Mouse (Mus musculus) cerebellum, postnatal 10 days (tissue): ENCODE results near the gene Tmem50b.

Experiments
- DNase-seq, 2 experiments: peaks; one replicate each; pipeline ENCODE4 v3.0.0; 2021; ENCODE audit warnings: mixed read lengths in 2 of 2

Gene Tmem50b

DNA sequence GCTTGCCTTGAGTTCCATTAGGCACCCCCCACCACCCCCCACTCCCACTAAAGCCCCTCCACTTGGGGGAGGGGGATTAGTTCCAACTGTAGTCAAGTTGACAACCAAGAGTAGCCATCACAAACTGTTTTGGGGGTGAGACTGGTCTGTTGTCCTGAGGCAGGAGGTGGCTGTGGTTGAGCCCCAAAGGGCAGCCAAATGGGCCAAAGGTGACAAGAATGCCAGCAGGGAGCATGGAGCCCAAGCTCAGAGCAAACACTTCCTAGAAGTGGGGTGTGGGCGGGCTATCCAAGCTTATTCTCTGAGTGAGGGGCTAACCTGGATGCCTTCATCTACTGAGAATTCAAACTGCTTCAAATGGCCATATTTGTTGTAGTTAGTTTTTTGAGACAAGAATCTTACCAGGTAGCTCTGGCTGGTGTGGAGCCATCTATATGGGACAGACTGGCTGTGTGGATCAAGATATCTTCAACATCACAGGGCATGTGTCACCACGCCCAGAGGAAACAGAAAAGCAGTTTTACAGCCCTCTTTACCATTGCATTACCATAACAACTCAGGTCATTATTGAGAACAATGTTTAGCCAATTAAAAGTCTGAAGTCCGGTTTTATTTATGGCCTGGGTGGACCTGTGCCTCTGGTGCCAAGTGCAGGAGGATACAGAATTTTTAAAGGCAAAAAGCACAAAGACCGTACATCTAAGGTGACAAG, 32.9 kb downstream of the Tmem50b start:
- DNase-seq: no peak

DNA sequence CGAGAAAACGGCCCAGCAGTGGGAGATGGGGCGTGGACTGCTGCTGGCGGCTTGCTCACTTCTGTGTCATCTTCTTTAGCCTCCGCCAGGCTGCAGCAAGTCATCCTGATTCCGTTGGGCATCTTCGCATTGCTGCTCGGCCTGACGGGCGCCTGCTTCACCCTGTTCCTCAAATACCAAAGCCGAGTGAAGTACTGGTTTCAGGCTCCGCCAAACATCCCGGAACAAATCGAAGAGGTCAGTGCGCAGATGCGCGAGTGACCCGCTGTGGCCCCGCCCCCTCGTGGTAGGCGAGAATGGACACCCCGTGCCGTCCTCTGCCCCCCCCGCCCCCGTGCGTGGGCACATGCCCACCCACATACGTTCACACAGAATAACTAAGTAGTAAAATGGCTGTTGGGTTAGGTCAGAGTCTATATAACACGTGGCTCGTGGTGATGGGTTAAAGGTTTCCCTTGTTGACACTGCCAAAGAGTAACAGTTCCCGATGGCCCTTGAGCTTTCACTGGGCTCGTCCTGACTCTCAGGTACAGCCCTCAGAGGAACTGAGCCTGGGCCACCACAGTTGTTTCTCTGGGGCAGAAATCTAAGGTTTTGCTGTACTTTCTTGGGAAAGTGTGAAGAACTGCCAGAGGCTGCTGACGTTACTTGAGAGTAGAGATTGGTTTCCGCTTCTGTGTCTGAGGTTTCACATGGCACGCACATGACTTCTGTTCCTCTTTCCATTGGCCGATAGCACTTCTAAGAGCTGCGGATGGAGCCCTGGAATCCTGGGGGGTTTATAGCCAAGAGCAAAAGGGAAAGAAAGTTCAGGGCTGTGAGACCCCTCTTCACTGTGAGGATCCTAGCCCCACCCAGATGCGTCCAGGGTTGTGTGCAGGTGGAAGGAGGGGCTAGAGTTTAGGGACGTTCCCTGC, 35.8 kb downstream of the Tmem50b start:
- no peak for DNase-seq

DNA sequence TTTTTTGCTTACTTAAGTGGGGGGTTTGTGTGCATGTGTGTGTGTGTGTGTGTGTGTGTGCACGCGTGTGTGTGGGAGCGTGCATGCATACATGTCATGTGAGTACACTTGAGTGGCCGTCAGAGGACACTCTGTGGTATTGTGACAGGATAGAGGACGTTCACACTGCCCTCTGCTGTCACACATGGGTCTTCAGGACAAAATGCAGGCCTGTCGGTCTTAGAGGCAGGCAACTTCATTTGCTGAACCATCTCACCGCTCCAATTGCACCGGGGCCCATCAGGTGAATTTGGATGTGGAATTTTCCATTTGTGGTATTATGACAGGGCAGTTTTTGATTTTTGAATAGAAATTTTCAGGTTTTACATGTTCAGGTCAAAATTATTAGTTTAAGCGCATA, 36.5 kb downstream of the Tmem50b start:
- DNase-seq: peak; percentile 70 to 75

DNA sequence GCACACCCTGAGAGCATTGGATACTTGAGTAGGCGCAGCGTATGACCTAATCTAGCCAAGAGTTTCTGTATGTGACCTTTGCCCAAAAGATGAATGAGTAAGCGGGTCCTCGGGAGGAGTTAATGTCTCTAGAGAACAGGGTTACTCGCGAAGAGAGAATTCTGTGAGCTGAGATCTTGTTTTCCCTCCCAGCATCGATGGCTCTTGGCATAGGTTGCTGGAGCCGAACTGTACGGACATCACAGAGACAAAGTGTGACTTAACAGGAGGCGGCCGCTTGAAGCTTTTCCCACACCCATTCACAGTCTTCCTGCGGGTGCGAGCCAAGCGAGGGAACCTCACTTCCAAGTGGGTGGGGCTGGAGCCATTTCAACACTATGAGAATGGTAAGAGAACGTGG, 39.9 kb downstream of the Tmem50b start:
- peak in 1 of 2 experiments; percentile 22 for DNase-seq

DNA sequence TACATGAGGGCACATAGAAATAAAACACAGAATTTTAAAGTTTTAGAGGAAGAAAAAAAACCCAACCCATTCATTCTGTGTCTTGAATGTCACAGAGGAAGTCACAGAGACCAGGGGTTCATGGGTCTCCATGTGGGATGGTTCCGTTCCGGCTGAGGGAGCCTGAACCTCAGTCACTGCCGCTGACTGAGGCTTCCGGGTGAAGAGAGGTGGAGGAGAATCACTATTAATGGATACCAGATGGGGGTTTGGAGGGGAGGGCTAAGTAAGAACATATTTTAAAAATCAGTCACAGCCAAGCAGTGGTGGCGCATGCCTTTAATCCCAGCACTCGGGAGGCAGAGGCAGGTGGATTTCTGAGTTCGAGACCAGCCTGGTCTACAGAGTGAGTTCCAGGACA, 40.4 kb downstream of the Tmem50b start:
- DNase-seq: no peak

DNA sequence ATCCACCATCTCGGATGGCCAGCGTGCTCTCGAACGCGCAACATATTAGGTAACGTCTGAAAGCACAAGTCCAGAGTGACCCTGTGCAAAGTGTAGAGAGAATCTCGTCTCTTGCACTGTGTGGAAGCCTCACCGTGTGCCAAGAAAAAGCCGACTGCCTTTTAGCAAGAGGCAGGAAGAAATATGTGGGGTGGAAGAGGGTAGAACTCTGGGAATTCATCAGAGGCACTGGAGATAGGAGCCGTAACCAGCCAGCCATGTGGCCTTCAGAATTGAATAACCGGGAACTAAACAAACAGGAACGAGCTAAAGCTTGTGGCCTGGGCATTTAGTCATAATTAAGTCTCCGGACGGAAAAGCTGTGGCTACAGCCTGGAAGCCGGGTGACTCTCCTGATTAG, 40.9 kb downstream of the Tmem50b start:
- DNase-seq: no peak

DNA sequence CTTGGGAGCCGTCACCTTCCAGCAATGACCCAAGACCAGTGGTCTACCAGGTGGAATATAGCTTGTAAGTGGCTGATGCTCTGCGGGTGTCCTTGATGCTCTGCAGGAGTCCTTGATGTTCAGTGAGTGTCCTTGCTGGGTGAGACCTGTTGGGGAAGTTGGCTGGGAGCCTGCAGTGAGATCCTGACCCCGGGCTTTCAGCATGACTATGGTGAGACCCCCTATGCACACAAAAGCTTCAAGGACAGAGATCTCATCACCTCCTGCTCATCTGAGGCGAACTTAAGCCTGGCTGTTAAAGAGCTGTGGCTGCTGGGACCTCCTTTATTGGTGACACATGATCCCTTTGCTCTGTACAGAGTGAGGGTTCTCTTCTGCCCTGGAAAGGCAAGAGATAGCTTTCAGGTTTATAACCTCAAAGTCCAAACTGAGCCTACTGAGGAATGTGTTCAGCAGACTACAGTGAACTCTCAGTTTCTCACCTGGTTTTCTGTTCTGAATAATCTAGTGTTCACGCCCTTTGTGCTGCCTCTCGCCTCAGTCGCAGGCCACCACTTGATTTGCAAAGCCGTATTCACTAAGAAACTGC, 42.5 kb downstream of the Tmem50b start:
- no peak for DNase-seq

DNA sequence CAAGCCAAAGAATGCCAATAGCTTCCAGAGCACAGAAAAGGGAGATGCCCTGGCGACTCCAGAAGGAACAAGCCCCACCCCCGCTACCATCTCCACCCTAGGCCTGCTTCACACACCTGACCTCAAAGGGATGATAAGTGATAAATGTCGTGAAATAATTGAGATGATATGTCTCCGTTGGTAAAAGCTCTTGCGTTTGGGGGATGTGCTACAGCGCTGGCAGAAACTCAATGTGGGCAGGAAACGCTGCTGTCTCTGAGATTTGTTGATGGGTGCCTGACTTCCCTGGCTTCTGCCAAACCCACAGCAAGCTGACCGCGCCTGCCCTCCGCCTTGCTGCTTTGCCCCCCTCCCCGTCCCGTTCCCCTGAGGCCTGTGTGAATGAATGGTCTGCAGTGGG, 44.0 kb downstream of the Tmem50b start:
- DNase-seq: peak; percentile 57 to 59

DNA sequence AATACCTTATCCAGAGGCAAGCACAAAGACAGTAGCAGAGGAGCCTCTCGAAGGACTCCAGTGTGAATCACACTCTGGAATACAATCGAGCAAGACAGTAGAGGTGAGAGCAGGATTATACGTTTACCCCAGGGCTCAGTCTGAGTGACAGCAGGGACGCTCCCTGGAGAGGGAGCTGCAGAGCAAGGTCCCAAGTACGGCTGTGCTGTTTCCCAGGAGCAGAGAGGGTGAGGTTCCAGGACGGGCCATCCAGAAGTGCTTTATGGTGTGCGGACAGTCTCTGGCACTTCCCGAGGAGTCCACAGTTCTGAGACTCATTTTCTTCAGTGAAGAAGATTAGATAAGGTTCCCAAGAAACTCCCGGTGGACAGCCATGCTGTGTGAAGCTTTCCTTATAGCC, 45.5 kb downstream of the Tmem50b start:
- DNase-seq: no peak

DNA sequence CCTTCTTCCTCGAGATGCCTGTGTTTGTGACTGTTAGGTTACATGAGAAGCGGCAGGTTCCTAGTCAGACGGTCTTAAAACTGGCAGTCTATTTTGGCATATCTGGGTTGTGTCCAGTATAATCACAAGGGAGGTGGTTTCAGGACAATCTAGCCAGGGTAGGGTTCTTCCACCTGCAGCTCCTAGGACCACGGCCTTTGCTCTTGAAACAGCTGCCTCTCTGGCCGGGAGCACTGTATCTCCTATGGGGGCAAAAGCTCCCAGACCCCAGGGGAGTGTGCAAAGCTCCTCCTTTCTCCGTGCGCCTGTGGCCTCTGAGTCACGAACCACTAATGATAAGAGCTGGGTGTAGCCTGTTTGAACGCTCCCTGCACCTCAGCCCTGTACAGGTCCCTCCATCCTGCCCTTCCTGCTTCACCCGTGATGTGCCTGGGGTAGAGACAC, 46.5 kb downstream of the Tmem50b start:
- no peak for DNase-seq

DNA sequence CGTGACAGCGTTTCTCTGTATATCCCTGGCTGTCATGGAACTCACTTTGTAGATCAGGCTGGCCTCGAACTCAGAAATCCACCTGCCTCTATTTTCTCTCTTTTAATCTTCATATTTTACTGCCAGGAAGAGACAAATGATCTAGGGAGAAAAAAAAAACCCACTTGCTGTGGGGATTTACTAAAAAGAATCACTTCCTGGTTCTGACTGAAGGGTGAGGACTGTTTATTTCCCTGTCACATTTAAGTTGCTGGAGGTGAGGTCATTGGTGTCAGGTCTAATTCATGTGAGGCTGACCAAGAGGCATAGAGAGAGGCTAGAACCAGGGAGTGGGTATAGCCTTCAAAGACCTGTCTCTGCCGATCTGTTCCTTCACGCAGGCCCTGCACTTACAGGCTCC, 48.0 kb downstream of the Tmem50b start:
- DNase-seq: no peak

DNA sequence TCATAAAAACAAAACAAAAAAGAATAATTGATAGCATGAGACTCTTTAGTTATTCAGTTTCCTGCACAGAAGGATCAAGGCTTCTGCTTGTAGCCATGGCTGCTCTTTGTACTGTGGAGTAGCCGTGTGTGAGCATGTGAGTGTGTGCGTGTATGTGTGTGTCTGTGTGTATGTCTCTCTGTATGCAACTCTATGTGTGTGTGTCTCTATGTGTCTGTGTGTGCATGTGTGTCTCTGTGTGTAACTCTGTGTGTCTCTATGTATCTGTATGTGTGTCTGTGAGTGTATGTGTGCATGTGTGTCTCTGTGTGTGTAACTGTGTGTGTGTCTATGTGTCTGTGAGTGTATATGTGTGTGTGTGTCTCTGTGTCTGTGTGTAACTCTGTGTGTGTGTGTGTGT, 48.6 kb downstream of the Tmem50b start:
- DNase-seq: no peak

DNA sequence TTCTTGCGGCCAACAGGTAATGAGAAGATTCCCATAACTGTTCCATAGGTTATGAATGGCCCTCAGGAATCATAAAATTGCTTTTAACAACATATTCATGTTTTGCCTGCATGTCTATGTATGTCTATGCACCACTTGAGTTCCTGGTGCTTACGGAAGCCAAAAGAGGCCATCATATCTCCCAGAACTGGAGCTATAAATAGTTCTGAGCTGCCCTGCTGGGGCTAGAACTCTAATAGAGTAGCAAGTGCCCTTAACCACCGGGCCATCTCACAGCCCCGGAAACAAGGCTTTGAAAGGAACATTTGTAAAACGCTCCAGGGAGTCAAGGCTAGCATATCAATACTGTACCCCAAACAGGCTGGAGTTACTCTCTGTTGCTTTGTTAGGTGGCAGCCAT, 49.0 kb downstream of the Tmem50b start:
- no peak for DNase-seq

DNA sequence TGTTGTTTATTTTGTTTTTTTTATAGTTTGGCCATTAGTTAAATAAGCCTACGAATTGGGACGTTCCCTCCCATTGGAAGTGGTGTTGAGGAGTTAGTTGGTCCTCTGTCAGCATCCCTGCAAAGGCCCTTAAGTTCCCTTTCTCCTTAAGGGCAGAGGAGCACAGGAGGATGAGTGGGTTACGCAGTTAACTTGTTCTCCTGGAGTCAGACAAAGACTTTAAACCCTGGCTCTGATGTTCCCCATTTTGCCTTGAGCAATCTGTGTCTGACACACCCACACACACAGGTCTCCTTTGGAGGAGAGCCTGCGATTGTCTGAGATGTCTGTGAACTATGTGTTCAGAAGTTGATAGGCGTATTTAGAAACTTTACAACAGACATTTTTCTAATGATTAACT, 49.6 kb downstream of the Tmem50b start:
- no peak for DNase-seq

DNA sequence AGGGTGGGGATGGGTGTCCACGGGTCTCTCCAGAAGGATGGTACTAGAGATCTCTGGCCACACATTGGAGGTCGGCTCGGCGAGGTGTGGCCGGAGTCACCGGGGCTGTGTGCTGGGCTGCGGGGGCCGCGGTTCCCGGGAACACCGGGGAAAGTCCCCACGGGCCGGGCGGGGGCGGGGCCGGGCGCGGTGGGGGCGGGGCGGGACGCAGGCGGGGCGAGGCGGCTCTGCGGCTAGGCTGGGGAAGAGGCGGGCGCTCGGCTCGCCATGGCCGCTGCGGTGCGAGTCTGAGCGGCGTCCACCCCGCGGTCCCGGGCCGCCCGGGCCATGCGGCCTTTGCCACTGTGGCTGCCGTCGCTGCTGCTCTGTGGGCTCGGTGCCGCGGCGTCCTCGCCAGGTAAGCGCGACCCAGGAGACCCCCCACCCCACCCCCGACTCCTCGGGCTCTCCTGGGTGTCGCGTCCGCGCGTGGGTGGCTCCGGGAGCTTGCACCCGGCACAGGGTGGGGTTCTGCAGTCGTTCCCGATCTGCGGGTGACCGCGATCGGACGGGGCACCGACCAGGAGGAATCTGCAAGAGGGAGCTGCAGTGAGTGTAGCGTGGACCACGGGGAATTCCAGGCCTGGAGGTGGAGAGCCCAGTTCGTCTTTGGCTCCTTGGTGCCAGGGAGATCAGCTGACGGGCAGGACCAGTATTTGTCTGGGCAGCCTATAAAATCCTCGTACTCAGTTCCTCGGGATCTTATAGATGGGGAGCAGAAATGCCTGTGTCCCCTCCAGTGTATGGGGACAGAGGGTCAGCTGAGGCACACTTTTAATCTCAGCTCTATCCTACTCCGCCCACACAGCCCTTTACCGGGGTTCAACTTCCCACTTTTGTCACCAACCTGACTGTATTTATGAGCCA, 50.5 kb downstream of the Tmem50b start, which contains the start of gene Ifngr2:
Ifngr2 (plus strand) TSS at position 237 of the 906 bp plus-strand sequence.
- DNase-seq: peak; percentile 78 to 81

DNA sequence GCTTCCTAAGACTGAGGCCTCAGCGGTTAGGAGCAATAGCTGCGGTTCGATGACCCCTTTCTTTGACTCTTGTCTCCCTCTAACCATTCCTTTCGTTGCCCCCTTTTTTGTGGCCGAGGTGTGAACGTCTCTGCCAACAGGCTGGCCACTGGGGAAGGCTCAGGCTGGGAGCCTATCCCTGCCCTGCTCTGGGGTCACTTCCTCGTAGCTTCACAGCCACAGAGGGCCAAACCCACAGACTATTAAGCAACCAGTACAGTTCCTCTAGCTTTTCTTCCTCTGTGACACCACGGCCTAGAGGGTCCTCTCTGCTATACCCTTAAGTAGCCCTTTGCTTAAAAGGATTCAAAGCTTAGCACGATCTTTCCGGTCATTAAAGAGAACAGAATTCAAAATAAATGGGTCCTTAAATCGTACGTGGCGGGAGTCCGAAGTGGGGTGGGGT, 51.2 kb downstream of the Tmem50b start:
- peak; percentile 18 to 24 for DNase-seq

DNA sequence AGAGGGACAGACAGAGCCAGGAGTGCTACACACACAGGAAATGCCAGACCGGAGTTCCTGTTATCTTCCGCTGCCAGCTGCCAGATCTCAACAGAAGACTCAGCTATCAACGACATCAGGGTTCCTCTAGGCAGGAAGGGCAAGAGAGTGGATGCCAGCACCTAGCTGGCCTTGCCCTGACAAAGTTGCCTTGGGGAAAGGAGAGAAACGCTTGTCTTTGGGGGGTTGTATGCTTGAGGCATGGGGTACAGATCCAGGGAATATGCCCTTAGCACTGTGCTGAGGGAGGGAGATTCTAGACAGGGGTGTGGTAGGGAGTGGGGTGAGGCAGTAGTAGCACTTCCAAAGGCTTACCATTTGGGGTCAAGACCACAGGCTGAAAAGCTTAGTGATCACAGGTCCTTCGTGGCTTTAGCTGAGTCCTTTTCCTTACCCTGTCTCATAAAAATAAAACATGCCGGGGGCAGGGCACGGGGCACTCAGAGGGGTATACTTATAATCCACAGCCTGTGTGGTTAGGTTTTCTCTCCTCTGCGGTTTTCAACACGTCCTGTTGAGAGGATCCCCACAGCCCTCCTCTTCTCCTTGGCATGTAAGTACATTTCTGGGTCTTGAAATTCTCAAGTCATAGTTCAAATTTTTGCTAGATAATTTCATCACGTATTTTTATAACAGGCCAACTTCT, 51.9 kb downstream of the Tmem50b start:
- no peak for DNase-seq

DNA sequence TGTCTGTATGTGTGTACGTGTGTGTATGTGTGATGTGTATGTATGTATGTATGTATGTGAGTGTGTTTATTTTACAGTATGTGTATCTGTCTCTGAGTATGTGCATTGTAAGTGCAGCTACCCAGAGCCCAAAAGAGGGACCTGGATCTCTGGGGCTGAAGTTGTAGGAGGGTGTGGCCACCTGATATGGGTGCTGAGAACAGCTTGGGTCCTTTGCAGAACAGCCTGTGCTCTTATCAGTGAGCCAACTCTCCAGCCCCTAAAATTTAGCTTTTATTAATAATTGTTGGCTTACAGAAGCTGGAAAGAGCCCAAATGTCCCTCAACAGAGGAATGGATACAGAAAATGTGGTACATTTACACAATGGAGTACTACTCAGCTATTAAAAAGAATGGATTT, 54.0 kb downstream of the Tmem50b start:
- no peak for DNase-seq

DNA sequence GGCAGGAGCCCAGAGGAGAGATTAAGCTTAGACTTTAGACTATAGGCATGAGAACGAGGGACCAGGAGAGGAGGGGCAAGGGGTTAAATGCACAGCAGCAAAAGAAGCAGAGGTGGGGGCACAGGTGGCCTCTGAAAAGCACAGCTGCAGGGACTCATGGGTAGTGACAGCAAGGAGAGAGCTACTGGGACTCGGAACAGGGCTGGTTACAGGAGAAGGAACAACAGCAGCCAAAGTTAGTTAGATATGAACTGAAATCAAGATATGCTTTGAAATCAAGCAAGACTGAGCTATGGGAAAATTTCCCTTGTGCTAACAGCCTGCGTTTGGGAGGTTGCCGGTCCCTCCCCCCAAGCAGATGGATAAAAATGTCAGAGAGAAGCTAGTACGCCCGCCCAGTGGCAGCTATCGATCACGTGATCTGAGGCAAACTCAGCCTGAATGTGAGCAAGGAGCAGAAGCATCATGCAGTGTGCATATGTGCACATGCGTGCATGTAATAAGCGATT, 56.0 kb downstream of the Tmem50b start:
- peak; percentile 52 to 55 for DNase-seq

DNA sequence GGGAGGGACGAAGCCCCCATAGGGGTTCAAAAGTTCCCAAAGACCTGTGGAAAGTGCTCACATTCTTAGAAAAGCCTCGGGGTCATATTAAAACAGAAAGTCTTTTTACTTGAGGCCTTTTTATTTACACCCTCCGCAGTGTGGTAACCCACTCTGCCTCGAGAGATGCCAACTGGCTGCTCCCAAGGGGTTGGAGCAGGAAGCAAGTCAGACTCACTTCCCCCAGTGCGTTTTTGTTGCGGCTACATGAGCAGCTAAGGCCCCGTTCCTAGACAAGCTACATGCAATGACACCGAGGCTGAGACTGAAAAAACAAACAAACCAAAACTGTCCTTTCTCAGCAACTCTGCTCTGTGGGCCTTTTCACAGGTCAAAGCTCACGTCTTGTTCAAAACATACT, 59.1 kb downstream of the Tmem50b start:
- DNase-seq: no peak

DNA sequence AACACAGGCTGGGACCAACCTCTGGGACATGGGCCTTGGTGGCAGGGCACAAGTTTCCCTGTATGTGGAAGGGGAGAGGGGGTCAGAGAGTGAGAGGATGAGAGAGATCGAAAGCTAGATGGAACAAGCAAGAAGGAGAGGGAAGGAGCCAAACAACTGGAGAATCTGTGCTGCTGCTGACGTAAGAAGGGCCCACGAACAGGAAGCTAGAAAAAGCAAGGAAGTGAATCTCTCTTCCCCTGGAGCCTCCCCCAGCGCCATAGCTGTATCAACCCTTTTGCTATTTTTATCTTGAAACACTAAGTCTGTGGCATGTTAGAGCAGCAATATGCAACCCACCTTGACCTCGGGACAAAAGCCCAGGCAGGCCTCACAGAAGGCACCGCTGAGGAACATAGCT, 59.5 kb downstream of the Tmem50b start:
- DNase-seq: no peak

DNA sequence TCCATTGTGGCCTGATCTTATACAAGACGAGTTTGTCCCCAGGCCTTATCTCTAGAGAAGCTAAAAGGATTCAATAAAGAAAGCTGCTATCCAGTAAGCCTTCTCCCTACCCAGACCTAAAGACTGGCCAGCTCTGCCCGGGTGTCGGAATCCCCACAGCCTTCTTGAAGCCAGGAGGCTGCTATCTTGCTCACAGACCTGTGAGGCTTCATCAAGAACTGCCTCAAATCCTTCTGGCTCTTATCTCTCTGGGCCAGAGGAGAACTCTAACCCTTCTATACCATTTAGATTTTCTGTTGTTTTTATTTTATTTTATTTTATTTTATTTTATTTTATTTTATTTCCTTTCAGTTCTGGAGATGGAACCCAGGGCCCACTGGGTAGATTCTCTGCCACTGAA, 60.5 kb downstream of the Tmem50b start:
- DNase-seq: no peak
